24 mouse cellular contexts compared by ENCODE assay signal in the genomic region with DNA sequence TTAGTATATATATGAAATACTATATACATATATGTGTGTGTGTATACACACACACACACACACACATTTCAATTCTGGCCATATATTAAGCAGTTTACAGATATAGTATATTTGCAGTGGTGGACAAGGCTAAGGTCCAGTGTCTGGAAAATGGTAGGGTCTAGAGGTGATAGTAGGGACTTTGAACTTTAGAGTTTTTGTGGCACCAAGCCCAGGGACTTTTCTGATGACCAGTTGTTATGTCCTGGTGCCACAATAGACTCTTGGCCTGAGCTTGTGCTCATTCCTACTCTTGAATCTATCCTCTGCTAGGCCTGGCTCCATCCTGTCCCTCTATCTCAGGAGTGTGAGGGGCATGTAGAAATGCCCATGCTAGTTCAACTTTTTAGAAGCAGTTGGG.
"Had no signal": no experiment of that assay in that cellular context is flagged by ENCODE, and none has a peak within 500 bp of the region (broad histone marks: within the 10 kb centered on the region; RNA-seq: fewer than 3 reads in every experiment).

No protein-coding gene starts in this region.

- H3K4me2 ChIP-seq: forebrain, embryonic 15.5 days; heart, embryonic 11.5 days; heart, embryonic 13.5 days; heart, embryonic 15.5 days; hindbrain, embryonic 13.5 days; hindbrain, embryonic 15.5 days; limb, embryonic 13.5 days; limb, embryonic 15.5 days; liver, embryonic 13.5 days; liver, embryonic 15.5 days had no signal

- ATAC-seq: forebrain, embryonic 15.5 days; forebrain, postnatal 0 days; hindbrain, postnatal 0 days; intestine, embryonic 16.5 days had no signal

- DNase-seq: forebrain, postnatal 0 days; gastrocnemius, postnatal 14 days; gastrocnemius, postnatal 36 days; heart, adult 11 months; heart, adult 2 months; heart, postnatal 14 days; heart, postnatal 36 days; layer of hippocampus, adult 9-11 months; layer of hippocampus, postnatal 36 days; left cerebral cortex, postnatal 4 days; liver, embryonic 13.5 days; lung, adult 18-20 months had no signal

- H3K9me3 ChIP-seq: forebrain, embryonic 15.5 days; heart, embryonic 13.5 days; heart, embryonic 15.5 days; hindbrain, embryonic 13.5 days; hindbrain, embryonic 15.5 days; limb, embryonic 13.5 days; limb, embryonic 15.5 days; liver, embryonic 13.5 days; liver, embryonic 15.5 days had no signal

- H3K27ac ChIP-seq: forebrain, embryonic 15.5 days; heart, adult 2 months; heart, embryonic 13.5 days; heart, embryonic 15.5 days; hindbrain, embryonic 13.5 days; hindbrain, embryonic 15.5 days; hindbrain, postnatal 0 days; kidney, postnatal 0 days; limb, embryonic 13.5 days; limb, embryonic 15.5 days; liver, embryonic 13.5 days; liver, embryonic 15.5 days had no signal

- H3K4me3 ChIP-seq: forebrain, embryonic 15.5 days; heart, adult 2 months; heart, embryonic 13.5 days; heart, embryonic 15.5 days; hindbrain, embryonic 13.5 days; hindbrain, embryonic 15.5 days; limb, embryonic 13.5 days; limb, embryonic 15.5 days; liver, embryonic 13.5 days; liver, embryonic 15.5 days had no signal

- H3K9ac ChIP-seq: forebrain, embryonic 15.5 days; forebrain, postnatal 0 days; heart, embryonic 13.5 days; heart, embryonic 15.5 days; hindbrain, embryonic 13.5 days; hindbrain, embryonic 15.5 days; limb, embryonic 13.5 days; limb, embryonic 15.5 days; liver, embryonic 13.5 days; liver, embryonic 15.5 days had no signal

- H3K4me1 ChIP-seq: hindbrain, embryonic 13.5 days; hindbrain, embryonic 15.5 days; liver, embryonic 13.5 days; liver, embryonic 15.5 days had no signal

- H3K27me3 ChIP-seq: forebrain, embryonic 15.5 days; heart, embryonic 13.5 days; heart, embryonic 15.5 days; hindbrain, embryonic 13.5 days; hindbrain, embryonic 15.5 days; limb, embryonic 13.5 days; limb, embryonic 15.5 days; liver, embryonic 13.5 days; liver, embryonic 15.5 days had no signal

- H3K36me3 ChIP-seq: forebrain, embryonic 15.5 days; heart, embryonic 13.5 days; heart, embryonic 15.5 days; hindbrain, embryonic 13.5 days; hindbrain, embryonic 15.5 days; limb, embryonic 13.5 days; limb, embryonic 15.5 days; liver, embryonic 13.5 days; liver, embryonic 15.5 days had no signal
